Mouse (Mus musculus) midbrain, embryonic 16.5 days (tissue): ENCODE data around the gene Olfr159. TPM values are rescaled to one million over a fixed set of nuclear protein-coding genes. Genes with fewer than 3 reads are reported as not detected.

Experiments used
- ATAC-seq: fragments of 200-750 bp; cut with Nextera tagmentation; 2 replicates; pipeline ENCODE4 v1.8.0; 2017; ENCODE audit warnings: moderate TSS enrichment
- H3K27ac ChIP-seq: fragments of 300-500 bp; sonication (generic); 2 replicates; pipeline ENCODE4 v1.5.1; 2014; ENCODE audit warnings: mild to moderate bottlenecking, low read length, mixed read lengths
- H3K27me3 ChIP-seq: fragments of 300-500 bp; sonication (generic); 2 replicates; pipeline ENCODE4 v1.6.1; 2014; ENCODE audit warnings: low read depth, low read length, mixed read lengths; ENCODE audit not compliant: control insufficient read depth, insufficient read depth
- H3K36me3 ChIP-seq: fragments of 300-500 bp; sonication (generic); 2 replicates; pipeline ENCODE4 v1.6.1; 2014; ENCODE audit warnings: mild to moderate bottlenecking, low read length, moderate library complexity, mixed read lengths; ENCODE audit not compliant: control insufficient read depth, insufficient read depth
- H3K4me1 ChIP-seq: fragments of 300-500 bp; sonication (generic); 2 replicates; pipeline ENCODE4 v1.6.1; 2014; ENCODE audit warnings: mild to moderate bottlenecking, low read length, mixed read lengths; ENCODE audit not compliant: control insufficient read depth, insufficient read depth
- H3K4me2 ChIP-seq: fragments of 300-500 bp; sonication (generic); 2 replicates; pipeline ENCODE4 v1.6.1; 2014; ENCODE audit warnings: mild to moderate bottlenecking, low read length, mixed read lengths
- H3K4me3 ChIP-seq: fragments of 300-500 bp; sonication (generic); 2 replicates; pipeline ENCODE4 v1.5.1; 2014; ENCODE audit warnings: low read depth, mild to moderate bottlenecking, low read length, moderate library complexity, mixed read lengths
- H3K9ac ChIP-seq: fragments of 300-500 bp; sonication (generic); 2 replicates; pipeline ENCODE4 v1.6.1; 2014; ENCODE audit warnings: low read depth, low read length, mixed read lengths
- H3K9me3 ChIP-seq: fragments of 300-500 bp; sonication (generic); replicated peaks from 2 replicates; pipeline ENCODE4 v1.6.1; 2014; ENCODE audit warnings: mild to moderate bottlenecking, low read length, mixed read lengths; ENCODE audit not compliant: control insufficient read depth, poor library complexity, severe bottlenecking
- WGBS: fragments of 180-500 bp; shearing (Covaris S2); extraction: QIAGEN DNeasy Blood & Tissue Kit; methylation state at CpG from one replicate; pipeline ENCODE4 v1.1.7; 2014; 5-methylcytosine and 5-hydroxymethylcytosine counted together
- polyA plus RNA-seq: library from polyadenylated mRNA; unstranded; fragments of >200 nt; fragmentation: Nextera tagmentation; extraction: Ambion mirVana; gene quantifications from 2 replicates; pipeline ENCODE4 v1.2.1, GENCODE M21; 2015

Gene Olfr159
- polyA plus RNA-seq, 1 experiment from 2014 or later: not detected

GRCm38 (mm10) chr4:43760460-43760859 lies 10.3 kb downstream of the Olfr159 start:
- Histone ChIP-seq H3K4me3 (no peak overlapping the region), H3K4me2 (no peak overlapping the region), H3K27ac (no peak overlapping the region), H3K27me3 (no peaks in the 10 kb centered on the region; the same call in 1 of the 2 replicates), H3K9me3 (no peaks in the 10 kb centered on the region), H3K4me1 (no peaks in the 10 kb centered on the region), H3K9ac (no peak overlapping the region), H3K36me3 (no peaks in the 10 kb centered on the region)
- WGBS: 74% methylated on average over 10 of the region's 10 CpGs
- no peak for ATAC-seq

DNA sequence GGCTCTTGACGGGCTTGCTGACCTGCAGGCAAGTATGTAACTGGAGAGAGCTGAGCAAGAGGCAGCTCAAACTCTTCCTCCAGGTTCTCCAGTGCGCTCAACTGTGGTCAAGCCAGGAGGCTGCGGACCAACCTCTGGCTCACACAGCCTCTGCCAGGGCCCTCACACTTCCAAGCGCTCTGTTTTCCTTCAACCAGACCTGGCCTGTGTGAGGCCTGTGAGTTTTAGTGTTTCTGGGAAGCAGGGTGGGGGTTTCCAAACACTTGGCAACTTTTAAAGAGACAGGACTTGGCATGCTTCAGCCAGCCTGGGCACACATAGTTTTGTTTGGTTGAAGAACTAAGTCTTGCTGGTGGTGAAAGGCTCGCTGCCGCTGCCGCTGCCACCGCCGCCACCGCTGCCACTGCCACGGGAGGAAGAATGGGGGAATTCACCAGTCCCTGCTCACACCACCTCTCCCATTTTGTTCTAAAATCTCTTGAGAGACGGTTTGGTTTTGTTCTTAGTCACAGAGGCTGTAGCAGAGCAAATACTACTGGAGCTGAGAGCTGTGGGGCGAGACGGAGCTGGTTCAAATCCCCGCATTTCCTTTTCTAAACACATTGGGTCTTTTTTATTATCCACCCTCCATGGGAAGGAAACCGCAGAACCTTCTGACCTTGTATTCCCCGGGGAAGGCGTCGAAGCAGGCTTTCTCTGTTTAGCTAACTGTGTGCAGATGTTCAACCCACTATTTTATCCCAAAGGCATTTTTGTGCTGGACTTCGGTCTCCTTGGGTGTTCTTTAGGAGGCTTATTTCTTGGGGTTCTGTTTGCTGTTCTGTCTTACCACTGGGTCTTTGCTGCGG lies 11.0 kb downstream of the Olfr159 start:
- ATAC-seq: no peak
- no peaks in the 10 kb centered on the region; the same call in 1 of the 2 replicates for H3K27me3 ChIP-seq
- H3K9ac ChIP-seq: no peak overlapping the region
- no peak overlapping the region for H3K4me2 ChIP-seq
- no peaks in the 10 kb centered on the region for H3K4me1 ChIP-seq
- H3K4me3 ChIP-seq: no peak overlapping the region
- H3K27ac ChIP-seq: no peak overlapping the region
- no peaks in the 10 kb centered on the region for H3K36me3 ChIP-seq
- WGBS: 85% methylated on average over 21 of the region's 21 CpGs
- H3K9me3 ChIP-seq: no peaks in the 10 kb centered on the region

DNA sequence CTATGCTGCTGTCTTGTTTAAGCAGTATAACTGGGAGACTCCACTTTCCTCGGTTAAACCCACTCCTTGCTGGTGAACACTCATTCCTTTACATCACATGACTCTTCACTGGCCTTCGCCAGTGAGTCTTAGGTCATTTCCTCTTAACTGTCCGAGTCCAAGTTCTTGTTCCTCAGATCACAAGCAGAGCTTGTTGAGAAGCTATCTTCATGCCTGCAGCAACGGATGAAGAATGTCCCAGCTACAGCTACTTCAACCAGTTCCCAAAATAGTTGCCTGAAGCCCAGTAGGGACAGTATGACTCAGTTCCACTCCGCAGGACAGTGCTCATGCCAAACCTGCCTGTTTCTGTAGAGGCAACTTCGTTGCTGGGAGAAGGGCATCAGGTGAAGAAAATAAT lies 13.6 kb downstream of the Olfr159 start:
- ATAC-seq: no peak
- no peaks in the 10 kb centered on the region for H3K9me3 ChIP-seq
- no peaks in the 10 kb centered on the region for H3K36me3 ChIP-seq
- WGBS: 84% methylated on average over 6 of the region's 6 CpGs
- no peaks in the 10 kb centered on the region for H3K27me3 ChIP-seq
- no peak overlapping the region for H3K4me3 ChIP-seq
- no peaks in the 10 kb centered on the region for H3K4me1 ChIP-seq
- H3K4me2 ChIP-seq: no peak overlapping the region
- H3K27ac ChIP-seq: no peak overlapping the region
- no peak overlapping the region for H3K9ac ChIP-seq

- Histone ChIP-seq H3K27me3 (no peaks in the 10 kb centered on the region), H3K4me3 (no peak overlapping the region), H3K4me1 (no peaks in the 10 kb centered on the region), H3K36me3 (no peaks in the 10 kb centered on the region), H3K4me2 (no peak overlapping the region), H3K27ac (no peak overlapping the region), H3K9me3 (no peaks in the 10 kb centered on the region), H3K9ac (no peak overlapping the region)
- ATAC-seq: no peak
- 18% methylated on average over 6 of the region's 6 CpGs for WGBS
Observed at GRCm38 (mm10) chr4:43745187-43745586, 25.6 kb downstream of the Olfr159 start.

DNA sequence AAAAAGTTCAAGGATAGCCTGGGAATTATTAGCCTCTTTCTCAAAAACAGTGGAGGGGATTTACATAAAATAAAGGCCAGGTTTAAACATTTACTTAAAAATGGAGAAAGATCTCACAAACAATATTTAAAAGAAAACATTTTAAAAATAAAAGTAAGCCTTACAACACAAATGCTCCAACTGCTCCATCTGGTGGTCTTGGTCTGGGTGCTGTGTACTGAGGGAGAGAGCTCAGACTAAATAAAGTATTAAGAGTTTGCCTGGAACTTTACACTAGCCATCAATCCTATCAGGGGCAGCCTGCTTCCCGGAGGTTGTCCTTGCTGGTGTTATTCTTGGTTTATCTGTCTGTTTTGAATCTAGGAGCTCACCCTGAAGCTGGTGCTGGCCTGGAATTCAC lies 27.7 kb downstream of the Olfr159 start:
- Histone ChIP-seq H3K36me3 (no peaks in the 10 kb centered on the region), H3K4me2 (no peak overlapping the region), H3K4me3 (no peak overlapping the region), H3K27me3 (no peaks in the 10 kb centered on the region), H3K9me3 (no peaks in the 10 kb centered on the region), H3K27ac (no peak overlapping the region), H3K4me1 (no peaks in the 10 kb centered on the region), H3K9ac (no peak overlapping the region)
- 69% methylated on average over 1 of the region's 1 CpGs for WGBS
- no peak for ATAC-seq

DNA sequence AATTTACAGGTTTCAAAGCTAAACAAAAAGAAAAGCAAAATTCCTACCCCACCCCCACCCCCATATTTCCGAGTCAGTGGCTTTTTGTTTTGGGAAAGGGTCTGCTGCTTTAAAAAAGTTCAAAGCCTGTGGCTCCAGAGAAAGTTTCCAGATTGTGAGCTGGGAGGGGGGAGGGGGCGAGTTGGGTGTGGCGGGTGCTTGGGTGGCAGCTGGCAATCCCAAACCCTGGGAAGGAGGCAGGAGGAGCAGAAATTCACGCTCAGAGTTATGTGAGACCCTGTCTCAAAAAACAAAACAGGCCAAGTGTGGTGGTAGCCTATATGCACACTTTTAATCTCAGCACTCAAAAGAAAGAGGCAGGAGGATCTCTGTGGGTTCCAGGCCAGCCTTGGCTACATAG lies 28.2 kb downstream of the Olfr159 start:
- Histone ChIP-seq H3K9ac (no peak overlapping the region), H3K27ac (no peak overlapping the region), H3K36me3 (no peaks in the 10 kb centered on the region), H3K4me3 (no peak overlapping the region), H3K4me1 (no peaks in the 10 kb centered on the region), H3K9me3 (no peaks in the 10 kb centered on the region), H3K27me3 (no peaks in the 10 kb centered on the region), H3K4me2 (no peak overlapping the region)
- no peak for ATAC-seq
- 32% methylated on average over 4 of the region's 4 CpGs for WGBS

- no peaks in the 10 kb centered on the region for H3K27me3 ChIP-seq
Observed at GRCm38 (mm10) chr4:43741526-43741925, 29.3 kb downstream of the Olfr159 start.

GRCm38 (mm10) chr4:43738989-43739674 lies 31.7 kb downstream of the Olfr159 start:
- no peaks in the 10 kb centered on the region for H3K4me1 ChIP-seq
- H3K27me3 ChIP-seq: no peaks in the 10 kb centered on the region
- H3K27ac ChIP-seq: no peak overlapping the region
- ATAC-seq: no peak
- H3K4me2 ChIP-seq: no peak overlapping the region
- no peaks in the 10 kb centered on the region for H3K9me3 ChIP-seq
- H3K4me3 ChIP-seq: no peak overlapping the region
- no peaks in the 10 kb centered on the region for H3K36me3 ChIP-seq
- H3K9ac ChIP-seq: no peak overlapping the region
- WGBS: 76% methylated on average over 8 of the region's 8 CpGs

More at GRCm38 (mm10) chr4:43741526-43741925, 29.3 kb downstream of the Olfr159 start:
- WGBS: 65% methylated on average over 5 of the region's 5 CpGs
- no peak overlapping the region for H3K4me2 ChIP-seq
- H3K36me3 ChIP-seq: no peaks in the 10 kb centered on the region
- no peak overlapping the region for H3K9ac ChIP-seq
- no peak overlapping the region for H3K27ac ChIP-seq
- no peaks in the 10 kb centered on the region for H3K4me1 ChIP-seq
- H3K9me3 ChIP-seq: no peaks in the 10 kb centered on the region
- H3K4me3 ChIP-seq: no peak overlapping the region
- ATAC-seq: no peak

DNA sequence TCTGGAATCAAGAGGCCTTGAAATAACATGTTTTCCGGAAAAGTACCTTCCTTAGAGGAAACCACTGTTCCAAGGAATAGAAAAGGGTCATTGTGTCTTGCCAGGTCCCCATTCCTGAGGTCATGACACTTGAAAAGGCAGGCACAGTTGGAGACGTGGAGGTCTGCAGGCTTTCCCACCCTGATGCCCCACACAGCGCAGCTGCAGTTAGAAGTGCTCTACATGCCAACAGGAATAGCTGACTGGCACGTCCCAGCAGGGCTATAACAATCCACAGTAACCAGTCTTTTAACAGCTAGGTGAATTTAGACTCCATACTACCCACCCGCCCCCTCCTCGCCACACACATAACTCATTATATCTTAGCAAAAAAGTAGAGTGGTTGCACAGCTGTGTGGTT lies 33.7 kb downstream of the Olfr159 start:
- Histone ChIP-seq H3K36me3 (no peaks in the 10 kb centered on the region), H3K27me3 (no peaks in the 10 kb centered on the region), H3K4me1 (no peaks in the 10 kb centered on the region), H3K4me2 (no peak overlapping the region), H3K4me3 (no peak overlapping the region), H3K9me3 (no peaks in the 10 kb centered on the region), H3K27ac (no peak overlapping the region), H3K9ac (no peak overlapping the region)
- no peak for ATAC-seq
- 67% methylated on average over 6 of the region's 6 CpGs for WGBS
